Mouse (Mus musculus) heart, embryonic 14.5 days (tissue): ENCODE measurements around the gene Esp36. TPM values are rescaled to one million over a fixed set of nuclear protein-coding genes. Genes with fewer than 3 reads are reported as not detected.
"Not testable (repeated sequence)": the region's sequence is repeated elsewhere in the genome, so short reads cannot be mapped to it uniquely, and the experiment has no call there.

Source experiments
- ATAC-seq: fragments of 200-750 bp; cut with Nextera tagmentation; 2 replicates; pipeline ENCODE4 v1.8.0; 2017; ENCODE audit warnings: low read depth, moderate TSS enrichment; ENCODE audit not compliant: insufficient number of reproducible peaks, insufficient read depth, low FRiP score
- H3K27ac ChIP-seq, 2 experiments: fragments of 200-500 bp in 1 of 2; fragments of 300-500 bp in 1 of 2; sonication (generic) in 1 of 2; replicated peaks in 1 of 2; 2 replicates each; pipeline ENCODE4 v1.5.1; 2012 to 2014; ENCODE audit warnings: low read depth in 2 of 2, low read length in 2 of 2, control low read depth in 1 of 2, mild to moderate bottlenecking in 1 of 2, mixed read lengths in 1 of 2; ENCODE audit not compliant: control insufficient read depth in 1 of 2, insufficient read depth in 1 of 2
- H3K27me3 ChIP-seq: fragments of 300-500 bp; sonication (generic); 2 replicates; pipeline ENCODE4 v1.6.1; 2014; ENCODE audit warnings: mild to moderate bottlenecking, low read length, control low read depth; ENCODE audit not compliant: control insufficient read depth, insufficient read depth
- H3K36me3 ChIP-seq: fragments of 300-500 bp; sonication (generic); 2 replicates; pipeline ENCODE4 v1.6.1; 2014; ENCODE audit warnings: mild to moderate bottlenecking, control low read depth, low read length, mixed read lengths; ENCODE audit not compliant: control insufficient read depth, insufficient read depth
- H3K4me1 ChIP-seq, 2 experiments: fragments of 200-500 bp in 1 of 2; fragments of 300-500 bp in 1 of 2; sonication (generic) in 1 of 2; 2 replicates each; pipeline ENCODE4 v1.6.1; 2012 to 2014; ENCODE audit warnings: low read length in 2 of 2, control low read depth in 1 of 2, mixed read lengths in 1 of 2; ENCODE audit not compliant: control insufficient read depth in 2 of 2, insufficient read depth in 2 of 2
- H3K4me2 ChIP-seq: fragments of 300-500 bp; sonication (generic); 2 replicates; pipeline ENCODE4 v1.6.1; 2014; ENCODE audit warnings: mild to moderate bottlenecking, low read length
- H3K4me3 ChIP-seq, 2 experiments: fragments of 200-500 bp in 1 of 2; fragments of 300-500 bp in 1 of 2; sonication (generic) in 1 of 2; 2 replicates each; pipeline ENCODE4 v1.5.1; 2012 to 2014; ENCODE audit warnings: low read length in 2 of 2, mild to moderate bottlenecking in 2 of 2, control low read depth in 1 of 2, low read depth in 1 of 2, moderate library complexity in 1 of 2; ENCODE audit not compliant: control insufficient read depth in 1 of 2, insufficient read depth in 1 of 2
- H3K9ac ChIP-seq: fragments of 300-500 bp; sonication (generic); 2 replicates; pipeline ENCODE4 v1.6.1; 2014; ENCODE audit warnings: mild to moderate bottlenecking, low read length
- H3K9me3 ChIP-seq: fragments of 300-500 bp; sonication (generic); 2 replicates; pipeline ENCODE4 v1.6.1; 2016; ENCODE audit warnings: low read length, control low read depth; ENCODE audit not compliant: control insufficient read depth
- WGBS: fragments of 180-500 bp; shearing (Covaris S2); extraction: QIAGEN DNeasy Blood & Tissue Kit; methylation state at CpG from one replicate; pipeline ENCODE4 v1.1.7; 2014; 5-methylcytosine and 5-hydroxymethylcytosine counted together
- polyA plus RNA-seq: library from polyadenylated mRNA; unstranded; fragments of >200 nt; fragmentation: Nextera tagmentation; extraction: Ambion mirVana; gene quantifications from 2 replicates; pipeline ENCODE4 v1.2.1, GENCODE M21; 2014

Gene Esp36
- polyA plus RNA-seq: not detected in 2 replicates

DNA sequence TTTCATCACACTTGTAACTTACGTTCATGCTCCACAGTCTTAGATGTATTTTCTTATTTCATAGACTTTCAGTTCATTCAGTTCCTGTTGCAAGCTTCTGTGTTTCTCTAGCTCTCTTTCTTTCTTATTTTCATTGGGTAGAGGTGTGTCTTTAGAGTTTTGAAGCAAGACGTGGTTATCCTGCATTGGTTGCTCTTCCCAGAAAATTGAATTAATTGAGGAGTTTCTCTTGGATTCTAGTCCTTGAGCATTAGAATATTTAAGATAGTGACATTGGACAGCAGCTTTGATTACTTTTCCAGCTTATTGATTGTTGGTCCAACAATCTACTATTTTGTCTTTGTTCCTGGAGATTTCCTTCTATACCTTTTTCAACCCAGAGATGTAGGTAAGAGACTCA is at the start of gene Esp36:
Gene Esp36 (minus strand): TSS at position 101 of the 400 bp plus-strand sequence.
- WGBS: 71% methylated on average over 2 of the region's 2 CpGs
- H3K4me3 ChIP-seq: no peak within 1 kb of the TSS
- no peak within 1 kb of the TSS for H3K4me2 ChIP-seq
- H3K27me3 ChIP-seq: no peaks in the 10 kb centered on the region
- no peak within 1 kb of the TSS for H3K9ac ChIP-seq
- H3K4me1 ChIP-seq: no peaks in the 10 kb centered on the region
- ATAC-seq: no peak
- H3K36me3 ChIP-seq: no peaks in the 10 kb centered on the region
- peaks cover 6% of the 10 kb centered on the region; the same call in 1 of the 2 replicates for H3K9me3 ChIP-seq
- H3K27ac ChIP-seq: no peak within 1 kb of the TSS

- H3K27me3 ChIP-seq, H3K9me3 ChIP-seq, H3K36me3 ChIP-seq, ATAC-seq, H3K4me2 ChIP-seq, H3K4me3 ChIP-seq, H3K9ac ChIP-seq, H3K27ac ChIP-seq, H3K4me1 ChIP-seq: not testable (repeated sequence)
These were observed 36.2 kb upstream of the Esp36 start for GRCm38 (mm10) chr17:38456206-38456605.

DNA sequence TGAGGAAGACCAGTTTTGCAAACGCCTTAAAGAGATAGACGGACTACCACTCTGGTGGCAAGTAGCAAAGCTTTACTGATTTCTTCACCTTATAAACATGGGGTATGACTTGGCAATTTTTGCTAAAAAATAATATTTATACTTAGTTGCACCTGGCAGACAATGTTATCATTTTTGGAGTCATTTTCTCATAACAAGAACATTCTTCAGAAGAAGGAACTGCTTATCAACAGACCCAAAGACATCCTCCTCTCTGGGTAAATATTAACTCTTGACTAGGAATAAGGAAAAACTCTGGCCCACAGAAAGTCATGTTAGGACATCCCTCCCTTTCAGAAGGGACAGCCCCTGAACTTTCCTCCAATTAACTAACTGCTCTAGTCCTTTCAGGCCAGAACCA is 30.7 kb upstream of the Esp36 start:
- Histone ChIP-seq H3K36me3 (no peaks in the 10 kb centered on the region), H3K4me2 (no peak overlapping the region), H3K9me3 (peaks cover 19% of the 10 kb centered on the region), H3K27me3 (no peaks in the 10 kb centered on the region), H3K27ac (no peak overlapping the region), H3K4me3 (no peak overlapping the region), H3K9ac (no peak overlapping the region), H3K4me1 (no peaks in the 10 kb centered on the region)
- no peak for ATAC-seq
- 71% methylated on average over 2 of the region's 2 CpGs for WGBS

- no peak for ATAC-seq
- Histone ChIP-seq H3K27me3 (no peaks in the 10 kb centered on the region), H3K4me2 (no peak overlapping the region), H3K9ac (no peak overlapping the region), H3K27ac (no peak overlapping the region), H3K4me1 (no peaks in the 10 kb centered on the region), H3K4me3 (no peak overlapping the region), H3K36me3 (no peaks in the 10 kb centered on the region), H3K9me3 (0 out of 2 replicates have a peak, but pooled peaks cover 4% of the 10 kb centered on the region)
- 51% methylated on average over 3 of the region's 3 CpGs for WGBS
These were observed 13.8 kb downstream of the Esp36 start for GRCm38 (mm10) chr17:38406135-38406534.

DNA sequence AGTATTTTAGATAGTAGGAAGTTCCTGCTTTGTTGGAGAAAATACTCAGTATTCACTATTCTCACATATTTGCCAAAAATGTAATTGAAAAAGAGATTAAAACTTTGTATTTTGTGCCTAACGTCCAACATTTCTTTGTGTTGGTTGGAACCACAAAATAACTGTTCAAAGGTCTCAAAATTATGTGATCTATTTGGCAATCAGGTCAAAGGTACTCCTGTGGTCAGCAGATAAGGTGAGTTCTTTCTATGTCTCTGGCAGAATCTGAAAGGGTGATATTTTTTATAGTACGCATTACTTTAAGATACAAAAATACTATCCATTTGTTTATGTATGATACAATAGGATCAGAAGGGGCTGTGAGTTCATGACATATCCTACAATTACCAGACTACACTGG is 28.2 kb downstream of the Esp36 start:
- Histone ChIP-seq H3K27ac (no peak overlapping the region), H3K4me2 (no peak overlapping the region), H3K4me3 (no peak overlapping the region), H3K4me1 (no peaks in the 10 kb centered on the region), H3K9ac (no peak overlapping the region), H3K9me3 (0 out of 2 replicates have a peak, but pooled peaks cover 4% of the 10 kb centered on the region), H3K27me3 (no peaks in the 10 kb centered on the region), H3K36me3 (no peaks in the 10 kb centered on the region)
- ATAC-seq: no peak
- 63% methylated on average over 2 of the region's 2 CpGs for WGBS

Other genes with a start within 250 kb of the Esp36 start
- gene Olfr134, start 248.8 kb downstream of the Esp36 start, polyA plus RNA-seq: not detected in 2 replicates
- gene Olfr135, start 215.8 kb downstream of the Esp36 start, polyA plus RNA-seq: not detected in 2 replicates
- gene Olfr138, start 159.2 kb downstream of the Esp36 start, polyA plus RNA-seq: not detected in 2 replicates
- gene Olfr137, start 112.6 kb downstream of the Esp36 start, polyA plus RNA-seq: not detected in 2 replicates
- not detected in 2 replicates for gene Olfr136, start 90.4 kb downstream of the Esp36 start, polyA plus RNA-seq
- not detected in 2 replicates for gene Esp34, start 134.0 kb upstream of the Esp36 start, polyA plus RNA-seq
- not detected in 2 replicates for gene Esp31, start 219.3 kb upstream of the Esp36 start, polyA plus RNA-seq